Comparison of ENCODE assay signal across 9 mouse cellular contexts in genomic region chr5:72175530-72175929, GRCm38 (mm10). TPM values are rescaled to one million over a fixed set of nuclear protein-coding genes. Genes with fewer than 3 reads are reported as not detected.
DNase-seq lines count a peak whose midpoint lies in the region; ATAC-seq lines count a peak whose summit lies in the region.
"Had no signal": no experiment of that assay in that cellular context is flagged by ENCODE, and none has a peak within 500 bp of the region (broad histone marks: within the 10 kb centered on the region; RNA-seq: fewer than 3 reads in every experiment).

No protein-coding gene starts in this region.

- ATAC-seq in kidney, embryonic 14.5 days (ENCODE audit: low FRiP score, low TSS enrichment), result 0 out of 2 replicates have a peak, but pooled peaks have one; percentile 24
- ATAC-seq in hindbrain, embryonic 13.5 days (ENCODE audit: low FRiP score), result peak; percentile 63
- ATAC-seq in neural tube, embryonic 12.5 days (ENCODE audit: low FRiP score, low read depth), result peak; percentile 30; the same call in 1 of the 2 replicates

- DNase-seq in kidney, adult 11 months, result no peak
- DNase-seq in embryo, embryonic 11 days, result peak; percentile 37
- no peak for DNase-seq in frontal cortex, postnatal 36 days (ENCODE audit: low spot score in 2 of 2)
- DNase-seq in right cerebral cortex, postnatal 10 days (ENCODE audit: low spot score in 2 of 2), result no peak
- DNase-seq in urinary bladder, adult 2 months (ENCODE audit: low spot score), result no peak
- DNase-seq: layer of hippocampus, adult 9-11 months had no signal

- H3K9me3 ChIP-seq in kidney, embryonic 14.5 days (ENCODE audit: control insufficient read depth, low read length), result no peaks in the 10 kb centered on the region
- H3K9me3 ChIP-seq in hindbrain, embryonic 13.5 days, result no peaks in the 10 kb centered on the region
- H3K9me3 ChIP-seq in neural tube, embryonic 12.5 days, result no peaks in the 10 kb centered on the region

- no peaks in the 10 kb centered on the region for H3K4me1 ChIP-seq in kidney, embryonic 14.5 days (ENCODE audit: control insufficient read depth, insufficient read depth, low read length)
- H3K4me1 ChIP-seq in hindbrain, embryonic 13.5 days (replicated peaks), result peaks cover 5% of the 10 kb centered on the region
- H3K4me1 ChIP-seq in neural tube, embryonic 12.5 days, result no peaks in the 10 kb centered on the region

- H3K4me3 ChIP-seq in kidney, embryonic 14.5 days (ENCODE audit: low read length), result no peak overlapping the region
- peak overlapping the region; percentile 16; the same call in 1 of the 2 replicates for H3K4me3 ChIP-seq in hindbrain, embryonic 13.5 days
- H3K4me3 ChIP-seq in neural tube, embryonic 12.5 days, result no peak overlapping the region

- H3K27me3 ChIP-seq in kidney, embryonic 14.5 days (ENCODE audit: control insufficient read depth, insufficient read depth, low read length), result no peaks in the 10 kb centered on the region
- no peaks in the 10 kb centered on the region for H3K27me3 ChIP-seq in hindbrain, embryonic 13.5 days
- no peaks in the 10 kb centered on the region for H3K27me3 ChIP-seq in neural tube, embryonic 12.5 days (replicated peaks)

- no peak overlapping the region for H3K4me2 ChIP-seq in kidney, embryonic 14.5 days (replicated peaks; ENCODE audit: low read depth, low read length)
- peak overlapping the region; percentile 41 for H3K4me2 ChIP-seq in hindbrain, embryonic 13.5 days
- peak overlapping the region; percentile 25 for H3K4me2 ChIP-seq in neural tube, embryonic 12.5 days (replicated peaks)

- H3K27ac ChIP-seq in kidney, embryonic 14.5 days (ENCODE audit: low read depth, low read length), result no peak overlapping the region
- H3K27ac ChIP-seq in hindbrain, embryonic 13.5 days, result peak overlapping the region; percentile 76
- H3K27ac ChIP-seq in neural tube, embryonic 12.5 days, result no peak overlapping the region

- no peak overlapping the region for H3K9ac ChIP-seq in kidney, embryonic 14.5 days (ENCODE audit: low read depth, low read length)
- H3K9ac ChIP-seq in hindbrain, embryonic 13.5 days, result no peak overlapping the region
- no peak overlapping the region for H3K9ac ChIP-seq in neural tube, embryonic 12.5 days

- H3K36me3 ChIP-seq in kidney, embryonic 14.5 days (ENCODE audit: control insufficient read depth, insufficient read depth, low read length), result no peaks in the 10 kb centered on the region
- H3K36me3 ChIP-seq in hindbrain, embryonic 13.5 days, result no peaks in the 10 kb centered on the region
- H3K36me3 ChIP-seq in neural tube, embryonic 12.5 days, result no peaks in the 10 kb centered on the region

- WGBS in kidney, embryonic 14.5 days, result 35% methylated on average over 7 of the region's 7 CpGs
- 17% methylated on average over 7 of the region's 7 CpGs for whole genome bisulfite sequencing in hindbrain, embryonic 13.5 days
- 36% methylated on average over 7 of the region's 7 CpGs for WGBS in neural tube, embryonic 12.5 days

RNA-seq across cellular contexts. Expression of gene Commd8, which starts 7.5 kb away (rescaled TPM):
- polyA plus RNA-seq in kidney, embryonic 14.5 days (2014; fragmentation: Nextera tagmentation; extraction: Ambion mirVana), result 155 and 177 TPM in 2 replicates
- 152 and 161 TPM in 2 replicates for polyA plus RNA-seq in hindbrain, embryonic 13.5 days (2015; fragmentation: Nextera tagmentation; extraction: Ambion mirVana)
- polyA plus RNA-seq in neural tube, embryonic 12.5 days (2016; fragmentation: Nextera tagmentation; extraction: Ambion mirVana), result 148 and 158 TPM in 2 replicates
- 78.9 and 81.5 TPM in 2 replicates for polyA plus RNA-seq in urinary bladder, adult 2 months (2012; rRNA removed)
